Mouse (Mus musculus) thymus, postnatal 10 days (tissue): ENCODE data around the gene Grcc10.

Experiments
- DNase-seq, 2 experiments: peaks; one replicate each; pipeline ENCODE4 v3.0.0; 2021; ENCODE audit warnings: low spot score in 2 of 2

Grcc10 gene

DNA sequence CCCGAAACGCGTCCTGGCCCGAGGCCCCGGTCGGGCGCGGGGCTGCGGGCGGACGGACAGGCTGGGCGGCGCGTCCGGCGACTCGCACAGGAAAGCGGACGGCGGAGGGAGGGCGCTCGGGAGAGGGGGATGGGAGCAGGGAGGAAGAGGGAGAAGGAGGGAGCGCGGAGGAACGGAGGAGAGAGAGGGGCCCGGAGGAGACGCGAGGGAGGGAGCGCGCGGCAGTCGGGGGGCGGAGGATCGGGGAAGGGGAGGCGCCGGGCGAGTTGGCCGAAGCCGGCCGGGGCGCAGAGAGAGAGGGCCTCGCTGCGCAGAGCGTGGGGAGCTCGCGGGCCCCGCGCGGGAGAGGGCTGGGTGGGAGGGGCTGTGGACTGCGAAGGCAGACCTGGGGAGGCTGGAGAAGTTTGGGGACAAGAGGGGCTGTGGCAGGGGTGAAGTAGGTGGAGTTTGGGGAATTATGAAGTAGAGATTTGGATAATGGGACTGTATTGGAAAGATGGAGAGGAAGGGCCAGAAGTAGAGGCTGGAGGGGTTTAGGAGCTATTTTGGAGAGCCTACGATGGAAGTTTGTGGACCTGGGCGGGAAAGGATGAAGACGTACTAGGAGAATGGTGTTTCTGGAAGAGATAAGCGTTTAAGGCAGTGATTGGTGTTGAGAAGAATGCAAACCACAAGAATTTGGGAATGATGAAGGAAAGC lies 15.6 kb upstream of the Grcc10 start:
- DNase-seq: peak; percentile 27 to 49

GRCm38 (mm10) chr6:124755831-124756595 lies 14.8 kb upstream of the Grcc10 start, which contains the start of the genes Gm45234 and Atn1:
TSS of gene Gm45234 (minus strand) at chr6:124756021.
TSS of gene Atn1 (minus strand) at chr6:124756524.
- no peak for DNase-seq

GRCm38 (mm10) chr6:124755306-124755705 lies 14.1 kb upstream of the Grcc10 start:
- DNase-seq: no peak

- no peak for DNase-seq
These were observed 12.7 kb upstream of the Grcc10 start for GRCm38 (mm10) chr6:124753861-124754260.

- no peak for DNase-seq
These were observed 9.2 kb upstream of the Grcc10 start for GRCm38 (mm10) chr6:124750405-124750804.

DNA sequence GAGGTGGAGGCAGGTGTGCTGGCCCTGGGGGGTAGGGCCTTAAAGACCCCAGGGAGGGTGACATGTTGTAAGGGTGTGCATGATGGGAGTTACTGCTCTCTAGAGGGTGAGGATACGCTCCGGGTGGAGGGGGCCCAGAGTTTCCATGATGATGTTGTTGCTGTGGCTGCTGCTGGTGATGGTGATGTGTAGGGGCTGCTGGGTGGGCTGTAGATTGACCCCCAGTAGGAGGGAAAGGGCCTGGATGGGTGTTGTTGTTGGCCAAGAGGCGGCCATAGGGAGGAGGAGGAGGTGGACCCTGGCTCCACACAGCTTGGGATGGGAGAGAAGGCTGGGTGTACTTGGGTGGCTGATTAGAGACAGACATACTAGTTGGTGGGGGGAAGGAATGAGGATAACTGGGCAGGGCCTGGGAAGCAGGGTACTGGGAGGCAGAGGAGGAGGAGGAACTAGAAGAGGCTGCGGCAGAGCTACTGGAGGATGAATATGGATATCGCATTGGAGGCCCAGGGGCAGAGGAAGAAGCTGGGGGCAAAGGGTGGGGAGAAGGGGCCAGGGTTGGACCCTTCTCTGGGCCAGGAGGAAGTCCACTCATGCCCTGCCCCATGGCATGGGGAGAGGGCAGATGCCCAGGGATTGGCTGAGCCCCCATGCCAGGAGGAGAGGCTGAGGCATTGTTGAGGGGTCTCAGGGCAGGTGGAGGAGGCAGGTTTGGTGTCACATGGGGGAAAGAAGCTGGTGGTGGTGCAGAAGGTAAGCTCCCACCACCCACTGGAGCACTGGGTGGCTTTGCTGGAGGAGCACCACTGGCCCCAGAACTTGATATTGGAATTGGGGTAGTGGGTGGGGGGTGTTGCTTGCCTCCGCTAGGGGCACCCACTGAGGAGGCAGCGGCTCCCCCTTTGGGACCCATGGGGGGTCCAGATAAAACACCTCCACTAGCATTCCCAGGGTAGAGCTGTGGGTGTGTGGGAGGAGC lies 5.8 kb upstream of the Grcc10 start:
- DNase-seq: no peak

DNA sequence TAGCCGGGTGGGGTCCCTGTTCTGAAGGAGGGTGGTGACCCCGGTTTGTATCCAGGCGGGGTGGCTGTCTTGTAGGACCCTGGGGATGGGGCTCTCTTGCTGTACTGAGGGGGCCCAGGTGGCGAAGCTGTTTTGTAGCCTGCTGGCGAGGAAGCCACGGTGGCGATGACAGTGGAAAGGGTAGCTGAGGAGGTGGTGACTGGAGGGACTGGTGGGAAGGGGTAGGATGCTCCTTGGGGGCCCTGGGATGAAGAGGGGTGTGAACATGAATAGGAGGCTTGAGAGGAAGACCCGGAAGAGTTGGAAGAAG lies 5.1 kb upstream of the Grcc10 start:
- no peak for DNase-seq

DNA sequence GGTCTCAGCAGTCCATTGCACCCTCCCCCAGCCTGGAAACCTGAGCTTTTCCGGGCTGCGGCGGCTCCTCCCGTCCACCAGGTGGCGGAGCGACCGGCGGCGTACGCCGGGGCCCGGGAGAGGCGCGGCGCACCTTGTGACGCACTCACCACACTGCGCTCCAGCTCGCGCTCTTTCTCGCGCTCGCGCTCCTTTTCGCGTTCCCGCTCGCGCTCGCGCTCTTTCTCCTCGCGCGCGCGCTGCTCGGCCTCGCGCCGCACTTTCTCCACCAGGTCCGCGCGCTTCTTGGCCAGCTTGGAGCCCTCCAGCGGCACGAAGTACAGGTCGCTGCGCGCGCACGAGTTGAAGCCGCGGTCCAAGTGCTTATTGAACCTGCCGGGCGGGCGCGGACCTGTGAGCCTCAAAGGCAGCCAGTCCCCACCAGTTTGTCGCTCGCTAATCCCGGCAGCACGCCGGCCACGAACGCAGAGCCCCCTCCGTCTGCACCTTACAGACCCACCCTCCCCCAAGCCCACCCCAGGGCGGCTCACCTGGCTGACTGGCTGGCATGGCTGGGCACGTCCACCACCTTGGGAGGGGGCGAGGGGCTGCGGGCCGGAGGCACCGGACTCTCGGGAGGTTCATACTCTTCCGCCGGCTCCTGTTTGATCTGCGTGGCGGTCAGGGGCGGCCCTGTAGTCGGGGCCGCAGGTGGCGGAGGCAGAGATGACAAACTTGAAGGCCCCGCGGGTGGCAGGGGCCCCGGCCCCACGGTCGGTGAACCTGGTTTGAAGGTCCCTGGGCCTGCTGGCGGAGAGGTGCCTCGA lies 4.5 kb upstream of the Grcc10 start:
- DNase-seq: peak; percentile 90 to 94

GRCm38 (mm10) chr6:124744755-124745321 lies 3.7 kb upstream of the Grcc10 start:
- peak in 1 of 2 experiments; percentile 47 for DNase-seq

- DNase-seq: no peak
These were observed 2.5 kb upstream of the Grcc10 start for GRCm38 (mm10) chr6:124743647-124744046.

GRCm38 (mm10) chr6:124742839-124743514 lies 1.8 kb upstream of the Grcc10 start:
- DNase-seq: no peak

GRCm38 (mm10) chr6:124741842-124742241 lies 668 bp upstream of the Grcc10 start:
- DNase-seq: no peak

DNA sequence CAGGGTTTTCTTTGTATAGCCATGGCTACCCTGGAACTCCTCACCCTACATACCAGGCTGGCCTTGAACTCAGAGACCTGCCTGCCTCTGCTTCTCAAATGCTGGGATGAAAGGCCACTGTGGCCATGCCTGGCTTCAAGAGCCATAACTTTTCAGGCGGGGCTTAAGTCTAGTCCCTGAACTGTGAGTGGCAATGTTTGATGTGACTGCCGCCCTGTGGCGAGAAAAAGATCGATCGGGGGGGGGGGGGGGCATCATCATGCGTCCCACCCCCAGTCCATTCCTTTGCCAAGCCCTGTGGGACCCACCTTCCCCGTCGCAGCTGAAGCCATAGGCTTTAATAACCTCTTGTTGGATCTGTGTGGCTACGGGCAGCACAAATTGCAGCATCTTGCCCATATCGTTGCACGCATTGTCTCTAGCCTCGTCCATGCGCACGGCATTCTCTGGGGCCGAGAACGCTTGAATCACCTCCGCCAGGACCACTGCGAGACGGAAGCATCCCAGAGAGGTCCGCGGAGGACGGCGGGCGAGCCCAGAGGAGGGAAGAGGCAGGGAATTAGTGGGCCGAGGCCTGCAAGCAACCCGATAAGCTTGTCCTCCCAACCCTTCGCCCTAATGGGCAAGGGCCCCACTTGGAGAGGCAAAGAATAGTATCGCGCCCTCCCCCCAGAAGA lies 825 bp downstream of the Grcc10 start:
- peak; percentile 54 to 56 for DNase-seq

GRCm38 (mm10) chr6:124739231-124739796 lies 1.9 kb downstream of the Grcc10 start:
- DNase-seq: no peak

DNA sequence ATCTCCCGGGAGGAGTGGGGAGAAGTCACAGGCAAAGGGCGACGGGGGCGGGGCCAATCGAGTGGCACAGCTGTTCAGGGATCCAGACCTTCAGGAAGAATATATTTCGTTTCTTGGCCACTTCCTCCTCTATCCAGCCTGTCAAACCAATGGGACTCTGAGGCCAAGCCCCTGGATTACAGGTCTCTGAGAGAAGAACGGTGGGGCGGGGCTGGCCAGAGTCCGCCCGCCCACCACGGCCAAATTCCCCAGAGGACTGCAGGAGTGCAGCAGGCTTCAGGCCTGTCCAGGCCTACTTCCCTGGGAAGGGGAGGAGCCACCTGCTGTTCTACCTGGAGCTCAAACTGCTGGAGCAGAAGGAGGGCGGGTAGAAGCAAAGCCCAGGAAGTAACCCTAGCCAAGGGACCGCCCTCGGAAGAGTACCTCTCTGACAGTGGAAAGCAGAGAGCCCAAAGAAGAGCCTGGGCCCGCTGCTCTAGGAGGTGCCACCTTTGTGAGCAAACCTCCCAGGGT lies 2.6 kb downstream of the Grcc10 start, which contains the start of gene Ptpn6:
Gene Ptpn6, minus strand, starts transcription at position 204 of the 513 bp plus-strand sequence.
- peak in 1 of 2 experiments; percentile 14 for DNase-seq

GRCm38 (mm10) chr6:124737040-124737439 lies 4.1 kb downstream of the Grcc10 start:
- no peak for DNase-seq

- no peak for DNase-seq
These were observed 6.8 kb downstream of the Grcc10 start for GRCm38 (mm10) chr6:124734417-124734816.

DNA sequence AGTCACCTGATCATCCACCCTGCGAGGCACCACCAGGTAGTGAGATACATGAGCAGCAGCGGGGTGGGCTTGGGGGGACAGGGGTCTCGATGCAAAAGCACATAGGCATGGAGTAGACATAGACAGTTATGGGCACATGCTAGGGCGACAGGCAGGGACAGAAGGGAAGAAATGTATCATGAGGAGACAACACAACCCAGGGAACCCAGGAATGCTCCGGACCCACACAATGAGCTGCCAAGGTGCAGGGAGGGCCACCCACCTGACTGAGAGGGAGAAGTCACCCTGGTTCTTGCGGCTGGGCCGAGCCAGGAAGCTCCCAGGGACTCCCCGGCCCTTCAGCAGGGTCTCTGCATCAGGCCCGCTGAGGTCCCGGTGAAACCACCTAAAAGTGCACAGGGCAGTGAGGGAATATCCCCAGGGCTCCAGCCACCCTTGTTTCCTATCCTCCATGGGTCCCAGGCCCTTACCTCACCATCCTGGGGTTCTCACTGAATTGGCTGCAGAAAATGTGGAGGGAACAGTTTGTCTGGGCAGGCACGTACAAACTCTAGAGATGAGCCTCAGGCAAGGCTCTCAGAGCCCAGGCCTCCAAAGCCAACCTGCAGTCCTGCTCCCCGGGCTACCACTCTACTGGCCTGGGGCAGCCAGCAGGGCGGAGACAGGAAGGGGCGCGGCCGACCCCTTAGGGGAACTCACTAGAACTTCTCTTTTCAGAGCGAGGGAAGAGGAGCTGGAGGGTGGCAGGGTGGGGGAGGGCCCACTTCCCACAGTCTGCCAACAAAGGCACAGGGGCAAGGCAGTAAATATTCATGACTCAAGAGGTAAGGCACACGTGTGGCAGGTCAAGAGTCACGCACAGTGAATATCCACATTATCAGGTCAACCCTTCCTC lies 8.5 kb downstream of the Grcc10 start:
- peak; percentile 80 to 83 for DNase-seq
